Mouse (Mus musculus): Measurements from ENCODE around the gene Taf15.

DNA sequence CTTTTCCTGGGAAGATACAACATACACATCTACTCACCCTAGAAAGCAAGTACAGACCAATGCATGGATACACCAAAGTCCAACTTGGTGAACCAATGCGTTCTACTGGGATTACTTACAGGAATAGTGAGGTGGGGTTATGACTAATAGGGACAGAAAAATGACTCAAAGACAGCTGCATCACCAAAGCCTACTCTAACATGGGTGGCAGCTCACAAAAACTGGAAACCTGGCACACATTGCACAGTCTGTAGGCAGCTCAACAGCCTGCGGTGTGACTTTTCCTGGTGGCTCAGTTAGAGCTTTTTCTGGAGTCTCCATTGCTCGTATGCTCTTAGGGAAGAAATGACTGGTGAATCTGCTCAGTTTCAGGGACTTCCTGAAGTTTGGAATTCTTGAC is 4.1 kb upstream of the Taf15 start:
- TF ChIP-seq CTCF (IDR thresholded peaks at IDR 0.05; ENCODE audit: extremely low read depth, insufficient read length, insufficient replicate concordance, low read depth, low read length) (no peak), POLR2A (IDR thresholded peaks at IDR 0.05; ENCODE audit: low read depth, low read length) (no peak)

Data from small intestine, adult 2 months (tissue).